22 mouse cellular contexts compared by ENCODE assay signal in genomic region chr2:166027834-166028233, GRCm38 (mm10). TPM values are rescaled to one million over a fixed set of nuclear protein-coding genes. Genes with fewer than 3 reads are reported as not detected.
DNase-seq lines count a peak whose midpoint lies in the region; ATAC-seq and TF ChIP-seq lines count a peak whose summit lies in the region.
"Had no signal": no experiment of that assay in that cellular context is flagged by ENCODE, and none has a peak within 500 bp of the region (broad histone marks: within the 10 kb centered on the region; RNA-seq: fewer than 3 reads in every experiment).

No protein-coding gene starts in this region.

- TF ChIP-seq EP300 in heart, adult 2 months (IDR thresholded peaks at IDR 0.05; ENCODE audit: insufficient read depth, low read depth, low read length): no peak

- no peak for TF ChIP-seq POLR2A in heart, adult 2 months (IDR thresholded peaks at IDR 0.05; ENCODE audit: insufficient read depth, low read depth, low read length)

- H3K9me3 ChIP-seq in kidney, embryonic 16.5 days (ENCODE audit: low read length): no peaks in the 10 kb centered on the region
- no peaks in the 10 kb centered on the region for H3K9me3 ChIP-seq in kidney, embryonic 14.5 days (ENCODE audit: control insufficient read depth, low read length)
- H3K9me3 ChIP-seq: embryonic facial prominence, embryonic 10.5 days; forebrain, embryonic 13.5 days; hindbrain, embryonic 13.5 days had no signal

- no peak for DNase-seq in heart, adult 2 months
- no peak for DNase-seq in heart, adult 11 months
- DNase-seq in lung, postnatal 36 days: peak; percentile 54
- no peak for DNase-seq in lung, postnatal 10 days
- DNase-seq in ovary, postnatal 36 days (ENCODE audit: low spot score): no peak
- DNase-seq: adrenal gland, adult 2 months; adrenal gland, postnatal 25 days; cerebellum, adult 2 months; cerebellum, postnatal 10 days; forebrain, postnatal 0 days; gastrocnemius, postnatal 36 days; heart, adult 18-20 months; heart, postnatal 10 days had no signal

- no peak for ATAC-seq in kidney, embryonic 16.5 days (ENCODE audit: low FRiP score, low TSS enrichment)
- no peak for ATAC-seq in kidney, embryonic 14.5 days (ENCODE audit: low FRiP score, low TSS enrichment)
- ATAC-seq in monocyte, adult 5-6 weeks (replicated peaks; ENCODE audit: insufficient number of reproducible peaks, low FRiP score, low TSS enrichment, poor library complexity, severe bottlenecking): 0 out of 2 replicates have a peak, but pooled peaks have one; percentile 15
- ATAC-seq: forebrain, embryonic 13.5 days; forebrain, postnatal 0 days; hindbrain, postnatal 0 days had no signal

- peaks cover 28% of the 10 kb centered on the region for H3K36me3 ChIP-seq in heart, adult 2 months (ENCODE audit: control insufficient read depth, insufficient read depth, low read length)
- no peaks in the 10 kb centered on the region for H3K36me3 ChIP-seq in kidney, embryonic 16.5 days (ENCODE audit: insufficient read depth, low read length)
- H3K36me3 ChIP-seq in kidney, embryonic 14.5 days (ENCODE audit: control insufficient read depth, insufficient read depth, low read length): no peaks in the 10 kb centered on the region
- H3K36me3 ChIP-seq: embryonic facial prominence, embryonic 10.5 days; hindbrain, embryonic 13.5 days had no signal

- H3K9ac ChIP-seq in heart, adult 2 months (ENCODE audit: low read depth, low read length): no peak overlapping the region
- H3K9ac ChIP-seq in kidney, embryonic 16.5 days (replicated peaks; ENCODE audit: low read length): no peak overlapping the region
- no peak overlapping the region for H3K9ac ChIP-seq in kidney, embryonic 14.5 days (ENCODE audit: low read depth, low read length)
- H3K9ac ChIP-seq: forebrain, embryonic 13.5 days; forebrain, postnatal 0 days; hindbrain, embryonic 13.5 days had no signal

- no peak overlapping the region for H3K4me3 ChIP-seq in heart, adult 2 months
- H3K4me3 ChIP-seq in kidney, embryonic 16.5 days (ENCODE audit: low read length): no peak overlapping the region
- H3K4me3 ChIP-seq in kidney, embryonic 14.5 days (ENCODE audit: low read length): no peak overlapping the region
- H3K4me3 ChIP-seq: embryonic facial prominence, embryonic 10.5 days; forebrain, embryonic 13.5 days; hindbrain, embryonic 13.5 days had no signal

- H3K4me2 ChIP-seq in kidney, embryonic 16.5 days (replicated peaks; ENCODE audit: low read depth, low read length): no peak overlapping the region
- H3K4me2 ChIP-seq in kidney, embryonic 14.5 days (replicated peaks; ENCODE audit: low read depth, low read length): no peak overlapping the region
- H3K4me2 ChIP-seq: forebrain, embryonic 13.5 days; heart, embryonic 11.5 days; hindbrain, embryonic 13.5 days had no signal

- no peaks in the 10 kb centered on the region for H3K27me3 ChIP-seq in heart, adult 2 months (ENCODE audit: control insufficient read depth, insufficient read depth, low read length)
- no peaks in the 10 kb centered on the region for H3K27me3 ChIP-seq in kidney, embryonic 16.5 days (ENCODE audit: insufficient read depth, low read length)
- no peaks in the 10 kb centered on the region for H3K27me3 ChIP-seq in kidney, embryonic 14.5 days (ENCODE audit: control insufficient read depth, insufficient read depth, low read length)
- H3K27me3 ChIP-seq: CH12.LX; forebrain, embryonic 13.5 days; hindbrain, embryonic 13.5 days had no signal

- H3K79me2 ChIP-seq in heart, adult 2 months (replicated peaks; ENCODE audit: control insufficient read depth, insufficient read depth, low read length): peaks cover 10% of the 10 kb centered on the region; the same call in 1 of the 2 replicates

- TF ChIP-seq CTCF in heart, adult 2 months (IDR thresholded peaks at IDR 0.05): no peak

- 82% methylated on average over 3 of the region's 3 CpGs for WGBS in heart, adult 2 months
- 93% methylated on average over 3 of the region's 3 CpGs for WGBS in kidney, embryonic 16.5 days
- 92% methylated on average over 3 of the region's 3 CpGs for WGBS in kidney, embryonic 14.5 days

- intact Hi-C loops in heart, adult 2 months (cut with DNase I): no loop called here

- H3K27ac ChIP-seq in heart, adult 2 months: peak overlapping the region; percentile 23; the same call in 1 of the 2 replicates
- H3K27ac ChIP-seq in kidney, embryonic 16.5 days (ENCODE audit: low read length): 0 out of 2 replicates have a peak overlapping the region, but pooled peaks have one; percentile 24
- no peak overlapping the region for H3K27ac ChIP-seq in kidney, embryonic 14.5 days (ENCODE audit: low read depth, low read length)
- H3K27ac ChIP-seq: embryonic facial prominence, embryonic 10.5 days; forebrain, embryonic 13.5 days; hindbrain, embryonic 13.5 days; hindbrain, postnatal 0 days had no signal

- H3K4me1 ChIP-seq in heart, adult 2 months (ENCODE audit: control insufficient read depth, insufficient read depth, low read length): peaks cover 31% of the 10 kb centered on the region
- H3K4me1 ChIP-seq in kidney, embryonic 16.5 days (ENCODE audit: insufficient read depth, low read length): peaks cover 58% of the 10 kb centered on the region
- H3K4me1 ChIP-seq in kidney, embryonic 14.5 days (ENCODE audit: control insufficient read depth, insufficient read depth, low read length): peaks cover 43% of the 10 kb centered on the region

RNA-seq across cellular contexts. Expression of gene Ncoa3, which starts 35.4 kb away (rescaled TPM):
- total RNA-seq in heart, adult 2 months (2021): 10 to 100 TPM; 29.1 to 32.1 TPM
- 20.1 and 25.7 TPM in 2 replicates for polyA plus RNA-seq in heart, adult 2 months (2012; rRNA removed)
- 19.1 and 22.8 TPM in 2 replicates for polyA plus RNA-seq in kidney, embryonic 16.5 days (2015; fragmentation: Nextera tagmentation; extraction: Ambion mirVana)
- 18.1 and 23.2 TPM in 2 replicates for polyA plus RNA-seq in kidney, embryonic 14.5 days (2014; fragmentation: Nextera tagmentation; extraction: Ambion mirVana)
- total RNA-seq in monocyte, adult 5-6 weeks (2017): 73.0 to 105 TPM (median 76.8 TPM) in 3 replicates
